Mouse (Mus musculus) testis, adult 2 months (tissue): ENCODE measurements at regions not wholly inside any gene's neighbourhood (a gene's known extent, or its start where the extent isn't known, plus 50 kb on each side); places are given as distances from the start of the nearest gene placed in this dataset.

Experiments
- H3K27ac ChIP-seq: fragments of 200-500 bp; 2 replicates; pipeline ENCODE4 v1.5.1; 2012; ENCODE audit warnings: low read depth, low read length; ENCODE audit not compliant: control insufficient read depth, insufficient read depth
- H3K27me3 ChIP-seq: fragments of 200-500 bp; 2 replicates; pipeline ENCODE4 v1.6.1; 2012; ENCODE audit warnings: mild to moderate bottlenecking, low read length, moderate library complexity; ENCODE audit not compliant: control insufficient read depth, insufficient read depth
- H3K36me3 ChIP-seq: fragments of 200-500 bp; 2 replicates; pipeline ENCODE4 v1.6.1; 2012; ENCODE audit warnings: mild to moderate bottlenecking, low read length; ENCODE audit not compliant: control insufficient read depth, insufficient read depth
- H3K4me1 ChIP-seq: fragments of 200-500 bp; 2 replicates; pipeline ENCODE4 v1.6.1; 2012; ENCODE audit warnings: low read length; ENCODE audit not compliant: control insufficient read depth, insufficient read depth
- H3K4me3 ChIP-seq: fragments of 200-500 bp; 2 replicates; pipeline ENCODE4 v1.5.1; 2012; ENCODE audit warnings: low read depth, mild to moderate bottlenecking, low read length, moderate library complexity, mixed read lengths; ENCODE audit not compliant: control insufficient read depth
- CTCF ChIP-seq: fragments of 200-500 bp; IDR thresholded peaks from 2 replicates; pipeline ENCODE4 v1.5.1; 2012; ENCODE audit warnings: low read depth, mild to moderate bottlenecking, inconsistent platforms, low read length, moderate library complexity; ENCODE audit not compliant: control insufficient read depth, insufficient read depth, insufficient replicate concordance
- POLR2A ChIP-seq: fragments of 200-500 bp; IDR thresholded peaks from 2 replicates; pipeline ENCODE4 v1.6.1; 2012; ENCODE audit warnings: low read depth, mild to moderate bottlenecking, inconsistent platforms, low read length, moderate library complexity; ENCODE audit not compliant: control insufficient read depth

GRCm38 (mm10) chr11:31759868-31760765 lies 88.4 kb upstream of the Bod1 start:
- Histone ChIP-seq H3K36me3 (no peaks in the 10 kb centered on the region), H3K4me3 (no peak overlapping the region), H3K27ac (no peak overlapping the region), H3K27me3 (no peaks in the 10 kb centered on the region), H3K4me1 (no peaks in the 10 kb centered on the region)
- no peak for TF ChIP-seq CTCF
- no peak for TF ChIP-seq POLR2A

DNA sequence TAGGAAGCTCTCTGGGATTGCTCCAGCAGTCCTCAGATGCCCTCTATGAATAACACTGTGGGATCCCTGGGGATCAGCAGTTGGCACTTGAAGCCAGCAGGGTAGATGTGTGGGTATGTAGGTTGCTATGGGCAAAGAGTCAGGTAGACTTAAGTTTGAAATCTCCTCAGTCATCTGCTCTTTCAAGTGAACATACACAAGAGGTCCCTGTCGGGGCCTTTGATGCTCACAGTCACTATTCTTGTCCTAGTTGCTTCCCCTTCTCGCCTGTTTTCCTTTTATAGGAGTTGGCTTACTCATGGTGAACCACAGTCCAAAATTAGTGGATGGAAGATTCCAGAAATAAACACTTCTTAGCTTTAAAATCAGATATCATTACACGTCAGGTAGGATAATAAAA lies 92.2 kb upstream of the Bod1 start:
- H3K4me3 ChIP-seq: no peak overlapping the region
- no peak overlapping the region for H3K27ac ChIP-seq
- H3K36me3 ChIP-seq: no peaks in the 10 kb centered on the region
- TF ChIP-seq CTCF: no peak
- TF ChIP-seq POLR2A: no peak
- no peaks in the 10 kb centered on the region for H3K27me3 ChIP-seq
- no peaks in the 10 kb centered on the region for H3K4me1 ChIP-seq

- H3K4me3 ChIP-seq: no peak overlapping the region
- no peak for TF ChIP-seq POLR2A
- no peak for TF ChIP-seq CTCF
- no peaks in the 10 kb centered on the region for H3K27me3 ChIP-seq
- H3K36me3 ChIP-seq: no peaks in the 10 kb centered on the region
- H3K27ac ChIP-seq: no peak overlapping the region
- no peaks in the 10 kb centered on the region for H3K4me1 ChIP-seq
Observed at GRCm38 (mm10) chr11:31766296-31766695, 94.6 kb upstream of the Bod1 start.

DNA sequence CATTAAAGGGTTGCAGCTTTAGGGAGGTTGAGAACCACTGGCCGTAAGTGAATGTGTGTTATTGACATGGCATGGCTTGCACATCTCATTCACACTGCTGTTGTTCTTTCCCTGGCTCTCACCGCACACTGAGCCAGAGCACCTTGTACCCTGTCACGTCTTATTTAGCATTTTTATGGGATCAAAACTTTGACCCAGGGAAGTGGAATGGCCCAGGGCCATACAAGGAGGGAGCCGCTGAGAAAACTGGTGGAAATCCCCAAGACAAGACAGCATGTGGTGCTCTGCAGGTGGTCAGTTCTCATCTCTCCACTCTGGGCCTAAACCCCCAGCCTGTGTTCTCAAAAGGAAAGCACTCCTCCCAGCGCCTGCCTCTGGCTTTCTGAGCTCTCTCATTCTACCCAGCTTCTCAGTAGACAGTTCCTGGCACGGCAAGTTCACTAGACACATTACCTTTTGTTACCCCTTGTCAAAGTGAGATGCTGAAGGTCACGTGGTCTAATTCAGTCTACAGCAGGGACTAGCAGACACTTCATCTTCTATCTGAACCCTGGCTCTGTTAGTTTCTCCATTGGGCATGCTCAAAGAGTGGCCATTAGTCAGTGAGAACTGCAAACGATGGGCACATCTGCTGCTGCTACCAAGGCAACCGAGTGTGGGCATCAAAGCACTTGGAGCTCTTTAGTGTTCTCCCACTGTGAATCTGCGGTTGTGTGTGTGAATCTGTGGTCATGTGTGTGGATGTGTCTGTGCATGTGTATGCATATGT lies 96.2 kb upstream of the Bod1 start:
- H3K27ac ChIP-seq: no peak overlapping the region
- TF ChIP-seq POLR2A (no peak), CTCF (no peak)
- no peak overlapping the region for H3K4me3 ChIP-seq
- H3K27me3 ChIP-seq: no peaks in the 10 kb centered on the region
- H3K4me1 ChIP-seq: no peaks in the 10 kb centered on the region
- H3K36me3 ChIP-seq: no peaks in the 10 kb centered on the region

GRCm38 (mm10) chr11:31769804-31770654 lies 98.3 kb upstream of the Bod1 start:
- H3K27me3 ChIP-seq: no peaks in the 10 kb centered on the region
- H3K4me1 ChIP-seq: no peaks in the 10 kb centered on the region
- TF ChIP-seq CTCF: no peak
- TF ChIP-seq POLR2A: no peak
- no peak overlapping the region for H3K4me3 ChIP-seq
- H3K36me3 ChIP-seq: no peaks in the 10 kb centered on the region
- no peak overlapping the region for H3K27ac ChIP-seq

- Histone ChIP-seq H3K27me3 (no peaks in the 10 kb centered on the region), H3K4me3 (no peak overlapping the region), H3K4me1 (no peaks in the 10 kb centered on the region), H3K27ac (no peak overlapping the region), H3K36me3 (no peaks in the 10 kb centered on the region)
- TF ChIP-seq POLR2A (no peak), CTCF (no peak)
Observed at GRCm38 (mm10) chr11:31770881-31771280, 99.2 kb upstream of the Bod1 start.
